Mouse (Mus musculus): ENCODE measurements around the gene Lrrc32. TPM values are rescaled to one million over a fixed set of nuclear protein-coding genes. Genes with fewer than 3 reads are reported as not detected.

Lrrc32 gene
- total RNA-seq, 2 experiments from 2014 or later, result not detected

GRCm38 (mm10) chr7:98504726-98505314, 15.7 kb downstream of the Lrrc32 start:
- ATAC-seq (replicated peaks; ENCODE audit: low FRiP score, poor library complexity, severe bottlenecking), result no peak

GRCm38 (mm10) chr7:98505664-98506063, 16.6 kb downstream of the Lrrc32 start:
- no peak for ATAC-seq (replicated peaks; ENCODE audit: low FRiP score, poor library complexity, severe bottlenecking)

DNA sequence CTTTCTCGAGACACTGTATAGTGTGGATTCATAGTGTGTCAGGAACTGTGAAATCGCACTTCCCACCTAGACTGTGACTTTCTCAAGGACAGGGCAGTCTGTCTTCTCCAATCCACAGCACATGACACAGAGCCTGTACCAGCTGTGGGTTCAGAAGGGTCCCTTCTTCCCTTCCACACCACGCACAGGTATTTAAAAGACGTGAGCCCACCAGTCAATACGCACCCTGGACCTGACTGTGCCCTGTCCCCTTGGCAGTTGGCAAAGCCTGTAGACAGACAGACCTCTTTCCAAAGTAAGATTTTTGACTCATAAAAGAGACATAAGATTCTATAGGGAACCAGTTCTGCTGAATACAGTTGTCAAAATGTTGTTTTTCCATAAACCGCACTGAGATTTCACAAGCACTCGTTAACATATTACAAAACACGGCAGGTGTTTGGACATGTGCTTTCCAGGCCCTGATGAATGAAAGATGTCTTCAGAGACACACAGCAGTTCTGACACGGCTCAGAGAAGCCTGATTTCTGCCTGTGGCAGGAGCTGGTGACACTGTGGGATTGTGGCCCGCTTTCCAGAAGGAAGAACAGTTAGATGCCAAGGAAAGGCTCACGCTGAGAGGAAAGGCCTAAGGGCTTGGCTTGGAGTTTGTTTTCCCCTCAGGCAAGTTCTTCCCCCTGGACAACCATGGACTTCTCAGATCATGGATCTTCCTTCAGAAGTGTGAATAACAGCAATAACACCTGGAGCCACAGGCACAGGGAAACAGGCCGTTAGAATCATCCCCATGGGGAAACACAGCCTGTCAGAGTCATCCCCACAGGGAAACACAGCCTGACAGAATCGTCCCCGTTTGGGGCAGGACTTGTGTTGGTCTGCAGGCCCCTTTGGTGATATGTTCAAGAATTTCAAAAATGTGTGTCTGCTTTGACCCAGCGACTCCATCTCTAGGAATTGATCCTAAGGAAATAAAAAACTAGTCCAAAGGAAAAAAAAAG, 22.2 kb downstream of the Lrrc32 start:
- no peak for ATAC-seq (replicated peaks; ENCODE audit: low FRiP score, poor library complexity, severe bottlenecking)

DNA sequence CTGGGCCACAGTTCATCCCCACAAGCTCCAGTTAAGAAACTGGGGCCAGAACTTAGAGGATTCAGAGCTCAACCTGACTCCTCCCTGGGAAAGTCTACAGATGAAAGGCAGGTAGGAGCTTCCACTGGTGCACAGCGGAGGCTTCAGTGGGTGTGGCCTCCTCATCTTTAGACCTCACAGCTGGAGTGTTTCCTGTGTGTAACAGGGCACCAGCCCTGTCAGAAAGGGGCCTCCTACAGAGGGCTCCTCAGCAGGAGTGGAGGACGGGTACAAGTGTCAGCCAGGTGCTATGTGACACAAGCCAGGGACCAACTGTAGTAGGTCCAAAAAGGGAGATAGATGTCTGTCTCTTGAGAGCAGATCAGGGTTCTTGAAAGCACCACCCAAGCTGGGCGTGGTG, 24.2 kb downstream of the Lrrc32 start:
- no peak for ATAC-seq (replicated peaks; ENCODE audit: low FRiP score, poor library complexity, severe bottlenecking)

- ATAC-seq (replicated peaks; ENCODE audit: low FRiP score, poor library complexity, severe bottlenecking), result no peak
Measured at GRCm38 (mm10) chr7:98522576-98522975, 33.5 kb downstream of the Lrrc32 start.

DNA sequence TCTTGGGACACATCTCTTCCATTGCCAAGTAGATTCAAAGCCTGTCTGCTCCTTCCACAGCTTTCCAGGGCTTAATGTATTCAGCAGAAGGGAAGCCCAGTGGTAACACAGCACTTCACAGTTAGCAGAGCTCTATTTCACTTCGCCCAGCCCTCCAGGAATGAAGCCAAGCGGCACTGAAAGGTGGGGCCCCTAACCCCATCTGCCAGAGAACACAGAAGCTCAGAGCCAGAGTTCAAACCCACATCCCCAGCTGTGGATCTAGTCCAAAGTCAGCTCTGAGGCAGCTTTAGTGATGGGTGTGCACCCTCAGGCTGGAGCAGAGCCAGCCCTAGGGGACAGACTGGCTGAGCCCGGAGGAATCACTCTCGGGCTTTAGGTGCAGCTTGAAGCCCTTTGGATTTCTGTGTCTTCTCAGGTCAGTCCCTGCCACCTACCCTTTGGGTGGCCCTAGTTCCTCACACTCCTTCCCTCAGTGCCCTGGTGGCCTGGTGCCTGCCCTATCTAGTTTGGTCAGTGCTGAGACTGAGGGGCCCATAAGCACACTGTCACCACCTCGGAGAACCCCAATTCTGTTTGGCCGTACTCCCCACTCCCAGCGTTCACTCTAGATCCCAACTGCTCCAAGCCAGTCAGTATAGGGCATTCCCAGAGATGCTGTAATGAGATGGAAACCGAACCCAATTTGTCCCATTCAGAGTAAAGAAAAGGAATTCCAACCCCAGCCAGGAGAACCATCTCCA, 34.2 kb downstream of the Lrrc32 start:
- ATAC-seq (replicated peaks; ENCODE audit: low FRiP score, poor library complexity, severe bottlenecking), result no peak

DNA sequence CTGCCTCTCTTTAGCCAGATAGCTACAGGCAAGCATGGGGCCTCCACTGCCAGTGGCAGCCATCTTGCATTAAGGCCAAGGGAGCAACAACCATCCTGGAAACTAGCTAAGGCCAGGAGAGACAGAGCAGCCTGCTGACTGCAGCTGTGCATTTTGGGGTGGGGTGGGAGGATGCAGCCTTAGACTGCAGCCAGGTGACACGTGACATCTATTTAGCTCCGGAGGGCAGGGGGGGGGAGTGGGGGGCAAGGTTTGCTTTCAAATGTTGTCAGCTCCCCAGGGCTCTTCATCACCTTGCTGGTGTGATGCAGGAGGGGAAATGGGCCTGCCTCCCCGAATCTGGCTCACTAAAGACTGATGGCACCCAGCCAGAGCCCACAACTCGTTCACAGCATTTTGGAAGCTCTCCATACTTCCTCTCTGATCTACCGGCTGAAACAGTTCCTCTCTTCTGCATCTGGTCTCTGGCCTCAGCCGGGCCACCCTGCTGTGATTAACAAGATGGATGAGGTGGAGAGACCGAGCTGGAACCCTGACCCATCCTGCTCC, 34.8 kb downstream of the Lrrc32 start:
- ATAC-seq (replicated peaks; ENCODE audit: low FRiP score, poor library complexity, severe bottlenecking), result no peak

- ATAC-seq (replicated peaks; ENCODE audit: low FRiP score, poor library complexity, severe bottlenecking), result no peak
Measured at GRCm38 (mm10) chr7:98524401-98524800, 35.3 kb downstream of the Lrrc32 start.

DNA sequence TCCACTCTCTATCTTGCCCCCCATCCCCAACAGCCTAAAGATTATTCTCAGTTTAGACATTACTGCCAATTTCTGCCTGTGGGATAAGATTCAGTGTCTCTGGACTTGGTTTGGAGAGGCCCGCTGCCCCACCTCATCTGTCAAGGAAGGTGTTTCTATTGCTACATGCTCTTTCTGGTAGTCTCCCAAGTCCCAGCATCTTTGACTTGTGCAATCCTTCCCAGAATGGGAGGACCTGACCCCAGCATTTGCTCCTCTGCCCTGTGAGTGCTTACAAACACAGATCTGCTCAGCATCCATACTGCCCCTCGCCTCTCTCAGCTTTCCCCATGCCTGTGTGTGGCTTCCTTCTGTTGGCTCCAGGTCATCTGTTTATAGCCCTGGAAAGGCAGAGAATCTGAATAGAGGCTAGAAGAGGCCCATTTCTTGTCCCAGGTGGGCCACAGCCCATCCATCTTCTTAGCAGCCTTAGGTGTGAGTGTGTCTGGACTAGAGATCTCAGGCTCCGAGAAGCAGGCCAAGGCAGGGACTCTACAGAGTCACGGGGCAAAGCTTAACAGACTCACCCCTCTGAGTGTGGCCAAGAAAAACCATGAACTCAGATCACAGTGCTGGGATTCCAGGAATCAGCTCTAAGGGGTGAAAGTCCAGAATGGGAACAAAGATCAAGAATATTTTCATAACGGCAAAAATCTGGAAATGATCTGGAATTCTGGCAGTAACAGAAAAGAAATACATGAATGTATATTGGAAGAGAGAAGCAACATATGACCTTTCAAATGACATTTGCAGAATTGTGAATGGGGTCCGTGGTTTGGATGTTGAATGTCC, 36.0 kb downstream of the Lrrc32 start:
- no peak for ATAC-seq (replicated peaks; ENCODE audit: low FRiP score, poor library complexity, severe bottlenecking)

- ATAC-seq (replicated peaks; ENCODE audit: low FRiP score, poor library complexity, severe bottlenecking), result no peak
Measured at GRCm38 (mm10) chr7:98527085-98527484, 38.0 kb downstream of the Lrrc32 start.

GRCm38 (mm10) chr7:98531612-98532011, 42.5 kb downstream of the Lrrc32 start:
- ATAC-seq (replicated peaks; ENCODE audit: low FRiP score, poor library complexity, severe bottlenecking), result no peak

DNA sequence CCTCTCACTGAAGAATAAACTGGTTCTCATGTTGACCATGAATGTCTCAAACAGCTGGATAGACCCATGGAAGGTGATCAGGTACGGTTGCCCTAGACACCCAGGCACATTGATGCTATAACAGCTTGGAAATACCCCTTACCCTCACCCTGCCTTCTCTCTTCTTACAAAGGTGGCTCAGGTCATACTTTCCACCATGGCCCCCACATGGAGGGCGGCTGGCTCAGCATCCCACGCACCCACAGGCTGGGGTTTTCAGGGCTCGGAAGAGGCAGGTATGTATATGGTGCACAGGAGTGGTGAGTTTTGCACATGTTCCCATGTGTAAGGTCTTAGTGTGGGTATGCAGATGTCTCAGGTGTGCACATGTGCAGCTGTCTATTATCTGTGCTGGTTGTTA, 43.9 kb downstream of the Lrrc32 start:
- ATAC-seq (replicated peaks; ENCODE audit: low FRiP score, poor library complexity, severe bottlenecking), result no peak

- ATAC-seq (replicated peaks; ENCODE audit: low FRiP score, poor library complexity, severe bottlenecking), result no peak
Measured at GRCm38 (mm10) chr7:98534432-98534855, 45.4 kb downstream of the Lrrc32 start.

DNA sequence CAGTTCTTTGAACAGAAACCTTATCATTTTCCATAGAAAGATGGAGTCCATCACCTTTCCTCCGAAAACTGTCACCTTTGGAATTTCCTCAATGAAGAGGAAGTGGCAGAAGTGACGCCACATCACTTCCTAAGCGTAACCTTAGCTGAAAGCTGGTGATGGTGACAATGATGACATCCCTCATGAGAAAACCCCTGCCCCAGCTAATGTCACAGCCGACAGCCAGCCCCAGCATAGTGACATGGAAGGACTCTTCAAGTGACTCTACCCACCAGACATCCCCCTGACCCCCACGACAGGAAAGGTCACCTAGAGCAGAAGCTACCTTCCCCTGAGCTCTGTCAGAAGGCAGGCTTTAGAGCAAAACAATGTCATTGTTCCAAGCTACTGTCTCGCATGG, 46.1 kb downstream of the Lrrc32 start:
- ATAC-seq (replicated peaks; ENCODE audit: low FRiP score, poor library complexity, severe bottlenecking), result no peak

GRCm38 (mm10) chr7:98535882-98536281, 46.8 kb downstream of the Lrrc32 start:
- ATAC-seq (replicated peaks; ENCODE audit: low FRiP score, poor library complexity, severe bottlenecking), result no peak

DNA sequence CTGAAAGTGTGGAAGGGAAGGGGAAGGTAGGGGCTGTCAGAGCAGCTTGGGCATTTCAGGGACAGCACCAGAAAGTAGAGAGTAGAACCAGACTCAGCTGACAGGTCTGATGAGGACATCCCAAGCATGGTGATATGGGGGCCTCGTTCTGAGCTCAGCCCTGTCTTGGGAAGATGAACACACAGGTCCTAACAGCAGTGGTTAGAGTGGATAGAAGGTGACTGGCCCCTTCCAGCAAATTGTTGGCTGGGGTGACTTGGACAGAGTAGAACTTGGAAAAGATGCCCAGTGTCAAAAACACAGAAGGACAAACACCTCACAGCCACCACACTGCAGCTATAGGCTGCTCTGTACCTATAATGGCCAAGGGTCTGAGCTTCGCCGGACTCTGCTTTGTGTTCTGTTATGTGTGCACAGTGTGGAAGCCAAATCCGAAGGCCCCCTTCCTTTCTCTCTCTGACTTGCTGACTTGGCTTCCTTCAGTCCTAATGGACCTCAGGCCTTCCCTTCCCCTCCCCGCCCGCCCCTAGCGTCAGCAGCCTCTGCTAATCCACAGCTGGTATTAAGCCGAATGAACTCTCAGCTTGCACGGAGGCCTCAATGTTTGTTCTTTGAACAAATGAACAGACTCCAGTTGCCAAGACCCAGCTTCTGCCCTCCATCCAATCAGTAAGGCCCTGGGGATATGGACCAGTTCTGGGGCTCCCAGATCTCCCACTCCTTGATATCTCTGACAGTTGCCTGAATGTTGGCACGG, 48.3 kb downstream of the Lrrc32 start:
- ATAC-seq (replicated peaks; ENCODE audit: low FRiP score, poor library complexity, severe bottlenecking), result no peak

- ATAC-seq (replicated peaks; ENCODE audit: low FRiP score, poor library complexity, severe bottlenecking), result no peak
Measured at GRCm38 (mm10) chr7:98537967-98538573, 49.0 kb downstream of the Lrrc32 start.

DNA sequence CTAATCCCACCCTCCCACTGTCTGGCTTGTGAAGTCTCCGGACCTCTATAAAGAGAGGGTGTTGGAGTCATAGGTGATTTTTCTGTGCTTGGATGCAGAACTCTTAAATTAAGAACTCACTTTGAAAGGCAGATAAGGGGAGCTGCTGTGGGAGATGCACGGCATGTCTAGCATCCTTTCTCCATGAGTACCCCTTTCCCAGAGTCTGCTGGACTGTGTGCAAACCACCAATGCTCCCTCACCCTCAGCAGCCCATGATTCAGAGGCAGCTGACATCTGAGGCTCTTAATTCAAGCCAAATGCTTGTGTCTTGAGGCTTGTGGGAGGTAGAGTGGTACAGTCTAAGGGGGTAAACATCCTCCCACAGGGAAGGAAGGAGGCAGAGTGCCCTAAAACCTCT, 51.8 kb downstream of the Lrrc32 start:
- no peak for ATAC-seq (replicated peaks; ENCODE audit: low FRiP score, poor library complexity, severe bottlenecking)

Data from erythroid progenitor cell, adult 5-6 weeks (primary cell).